Mouse (Mus musculus) neural tube, embryonic 14.5 days (tissue): Measurements from ENCODE around the gene Zbtb11. TPM values are rescaled to one million over a fixed set of nuclear protein-coding genes. Genes with fewer than 3 reads are reported as not detected.
A peak's percentile ranks its signal among the peaks of the same experiment; 100 is the strongest.

Experiments
- ATAC-seq: fragments of 200-750 bp; cut with Nextera tagmentation; 2 replicates; pipeline ENCODE4 v1.8.0; 2017; ENCODE audit warnings: low read depth, mild to moderate bottlenecking, moderate TSS enrichment, moderate library complexity
- H3K27ac ChIP-seq: fragments of 300-500 bp; sonication (generic); 2 replicates; pipeline ENCODE4 v1.5.1; 2014; ENCODE audit warnings: low read depth, mild to moderate bottlenecking, control low read depth, low read length, moderate library complexity, mixed read lengths
- H3K27me3 ChIP-seq: fragments of 300-500 bp; sonication (generic); 2 replicates; pipeline ENCODE4 v1.6.1; 2014; ENCODE audit warnings: low read length; ENCODE audit not compliant: control insufficient read depth, insufficient read depth
- H3K36me3 ChIP-seq: fragments of 300-500 bp; sonication (generic); 2 replicates; pipeline ENCODE4 v1.6.1; 2014; ENCODE audit warnings: low read length, mixed read lengths; ENCODE audit not compliant: control insufficient read depth, insufficient read depth
- H3K4me1 ChIP-seq: fragments of 300-500 bp; sonication (generic); 2 replicates; pipeline ENCODE4 v1.6.1; 2014; ENCODE audit warnings: low read length; ENCODE audit not compliant: control insufficient read depth, insufficient read depth
- H3K4me2 ChIP-seq: fragments of 300-500 bp; sonication (generic); 2 replicates; pipeline ENCODE4 v1.6.1; 2014; ENCODE audit warnings: mild to moderate bottlenecking, low read depth, low read length, control low read depth
- H3K4me3 ChIP-seq: fragments of 300-500 bp; sonication (generic); 2 replicates; pipeline ENCODE4 v1.5.1; 2014; ENCODE audit warnings: low read depth, low read length, control low read depth, mixed read lengths
- H3K9ac ChIP-seq: fragments of 300-500 bp; sonication (generic); replicated peaks from 2 replicates; pipeline ENCODE4 v1.6.1; 2014; ENCODE audit warnings: low read depth, mild to moderate bottlenecking, control low read depth, low read length, mixed read lengths
- H3K9me3 ChIP-seq: fragments of 300-500 bp; sonication (generic); 2 replicates; pipeline ENCODE4 v1.6.1; 2016; ENCODE audit warnings: low read length; ENCODE audit not compliant: control insufficient read depth
- WGBS: fragments of 180-500 bp; shearing (Covaris S2); extraction: QIAGEN DNeasy Blood & Tissue Kit; methylation state at CpG from one replicate; pipeline ENCODE4 v1.1.7; 2014; 5-methylcytosine and 5-hydroxymethylcytosine counted together
- polyA plus RNA-seq: library from polyadenylated mRNA; unstranded; fragments of >200 nt; fragmentation: Nextera tagmentation; extraction: Ambion mirVana; gene quantifications from 2 replicates; pipeline ENCODE4 v1.2.1, GENCODE M21; 2014

Zbtb11 gene
- 26.5 and 30.6 TPM in 2 replicates for polyA plus RNA-seq

DNA sequence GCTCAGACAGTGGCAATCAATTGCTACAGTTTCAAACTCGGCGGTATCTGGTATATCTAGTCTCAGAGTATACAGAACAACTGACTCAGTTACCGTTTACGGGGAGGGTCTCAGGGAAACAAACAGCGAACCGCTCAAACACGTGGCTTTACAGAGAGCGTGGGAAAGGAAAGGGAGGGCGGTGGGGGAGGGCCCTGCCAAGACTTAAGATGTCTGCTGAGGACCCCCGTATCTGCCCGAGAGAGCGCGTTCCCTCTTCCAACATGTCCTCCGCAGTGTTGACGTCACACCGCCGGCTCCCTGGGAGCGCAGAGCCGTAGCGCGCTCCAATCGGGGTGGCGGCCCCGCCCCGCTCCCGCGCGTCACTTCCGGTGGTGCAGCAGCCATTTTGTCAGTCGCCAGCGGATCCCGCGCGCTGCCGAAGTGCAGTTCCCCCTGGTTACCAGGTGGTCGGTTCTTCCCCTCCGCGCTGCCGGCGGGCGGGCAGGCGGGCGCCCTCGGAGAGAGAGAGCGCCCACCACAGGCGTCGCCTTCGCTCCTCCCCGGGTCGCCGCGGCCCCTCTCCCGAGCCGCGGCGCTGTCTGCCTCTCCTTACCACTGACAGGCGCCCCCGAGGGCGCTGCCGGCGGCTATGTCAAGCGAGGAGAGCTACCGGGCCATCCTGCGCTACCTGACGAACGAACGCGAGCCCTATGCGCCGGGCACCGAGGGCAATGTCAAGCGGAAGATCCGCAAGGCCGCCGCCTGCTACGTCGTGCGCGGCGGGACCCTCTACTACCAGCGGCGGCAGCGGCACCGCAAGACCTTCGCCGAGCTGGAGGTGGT is at the start of gene Zbtb11:
Zbtb11 (plus strand) TSS at position 453 of the 825 bp plus-strand sequence.
- Histone ChIP-seq H3K36me3 (peaks cover 30% of the 10 kb centered on the region), H3K4me2 (peak within 1 kb of the TSS; percentile 75)
- ATAC-seq: peak; percentile 99

GRCm38 (mm10) chr16:55924010-55924409 is 49.7 kb upstream of the Zbtb11 start:
- ATAC-seq: no peak
- H3K4me2 ChIP-seq: no peak overlapping the region
- no peaks in the 10 kb centered on the region for H3K27me3 ChIP-seq
- WGBS: 99% methylated on average over 4 of the region's 4 CpGs
- H3K9me3 ChIP-seq: no peaks in the 10 kb centered on the region
- no peak overlapping the region for H3K27ac ChIP-seq
- no peak overlapping the region for H3K9ac ChIP-seq
- no peak overlapping the region for H3K4me3 ChIP-seq
- H3K4me1 ChIP-seq: no peaks in the 10 kb centered on the region
- H3K36me3 ChIP-seq: peaks cover 5% of the 10 kb centered on the region

More for the DNA sequence above, at the start of gene Zbtb11:
- Histone ChIP-seq H3K4me3 (peak within 1 kb of the TSS; percentile 97), H3K4me1 (peaks cover 14% of the 10 kb centered on the region), H3K27me3 (no peaks in the 10 kb centered on the region; the same call in 1 of the 2 replicates), H3K9ac (peak within 1 kb of the TSS; percentile 90), H3K9me3 (no peaks in the 10 kb centered on the region), H3K27ac (peak within 1 kb of the TSS; percentile 88)
- WGBS: under 1% methylated on average over 84 of the region's 86 CpGs

DNA sequence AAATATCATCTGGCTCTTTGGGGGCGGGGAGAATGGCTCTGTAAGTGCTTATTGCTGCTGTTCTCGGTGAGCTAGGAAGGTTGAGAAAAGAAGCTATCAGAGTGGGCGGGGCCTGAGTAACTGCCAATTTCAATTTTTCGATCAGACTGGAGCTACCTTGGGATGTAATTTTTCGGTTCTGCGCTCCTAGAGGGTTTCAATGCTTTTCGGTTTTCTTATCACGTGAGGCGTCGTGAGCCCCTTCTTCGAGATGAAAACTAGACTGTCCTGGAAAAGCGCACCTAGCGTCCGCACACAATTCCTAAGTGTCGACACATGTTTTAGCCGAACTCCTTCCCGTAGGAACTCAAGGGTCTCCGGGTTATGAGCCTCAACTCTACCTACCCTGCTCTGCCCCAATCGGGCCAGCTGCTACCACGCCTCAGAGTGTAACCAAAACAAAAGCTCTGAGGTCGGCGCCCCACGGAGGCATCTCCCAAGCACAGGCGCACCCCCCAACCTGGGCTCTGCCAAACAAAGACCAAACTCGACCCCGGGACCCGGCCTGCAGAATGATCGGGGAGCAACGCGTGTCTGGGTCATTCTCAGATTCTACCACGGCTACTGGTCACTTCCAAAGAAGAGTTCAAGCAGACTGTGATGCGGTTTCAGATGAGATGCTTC is 39.9 kb upstream of the Zbtb11 start:
- peak overlapping the region; percentile 60 for H3K9ac ChIP-seq
- peaks cover 3% of the 10 kb centered on the region; the same call in 1 of the 2 replicates for H3K36me3 ChIP-seq
- H3K4me3 ChIP-seq: peak overlapping the region; percentile 56
- H3K27me3 ChIP-seq: no peaks in the 10 kb centered on the region
- no peaks in the 10 kb centered on the region for H3K4me1 ChIP-seq
- WGBS: under 1% methylated on average over 32 of the region's 32 CpGs
- H3K4me2 ChIP-seq: peak overlapping the region; percentile 49
- H3K9me3 ChIP-seq: no peaks in the 10 kb centered on the region
- peak overlapping the region; percentile 63; the same call in 1 of the 2 replicates for H3K27ac ChIP-seq
- ATAC-seq: peak; percentile 64

DNA sequence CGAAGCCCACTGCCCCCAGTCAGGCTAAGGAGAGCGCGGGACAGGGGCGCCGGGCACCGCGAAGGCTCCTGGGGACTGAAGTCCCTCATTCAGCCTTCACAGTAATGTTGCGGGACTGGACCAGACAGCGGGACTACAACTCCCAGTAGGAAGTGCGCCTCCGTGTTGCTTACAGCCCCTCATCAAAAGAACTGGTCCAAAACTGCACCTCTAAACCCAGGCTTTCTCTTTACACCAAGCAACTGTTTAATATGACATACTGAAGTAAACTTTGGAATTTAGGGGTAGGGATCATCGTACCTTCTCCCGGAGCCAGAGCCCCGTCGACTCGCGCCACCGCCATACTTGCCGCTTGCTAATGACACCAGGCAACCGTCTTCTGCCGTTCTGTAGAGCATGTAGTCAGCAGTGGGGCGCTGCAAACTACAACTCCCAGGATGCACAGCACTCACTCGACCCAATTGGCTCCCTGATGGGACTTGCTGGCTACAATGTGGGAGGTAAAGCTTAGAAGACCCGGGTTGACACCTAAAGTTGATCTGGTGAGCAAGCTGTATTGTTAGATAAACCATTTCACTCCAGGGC is 39.1 kb upstream of the Zbtb11 start, which contains the start of gene Cep97:
Cep97 (minus strand) TSS at position 403 of the 585 bp plus-strand sequence.
- under 1% methylated on average over 24 of the region's 24 CpGs for WGBS
- H3K36me3 ChIP-seq: no peaks in the 10 kb centered on the region
- peak; percentile 99 for ATAC-seq
- H3K4me2 ChIP-seq: peak within 1 kb of the TSS; percentile 49
- peak within 1 kb of the TSS; percentile 63; the same call in 1 of the 2 replicates for H3K27ac ChIP-seq
- peak within 1 kb of the TSS; percentile 56 for H3K4me3 ChIP-seq
- peak within 1 kb of the TSS; percentile 60 for H3K9ac ChIP-seq
- H3K4me1 ChIP-seq: no peaks in the 10 kb centered on the region
- H3K9me3 ChIP-seq: no peaks in the 10 kb centered on the region
- no peaks in the 10 kb centered on the region for H3K27me3 ChIP-seq

GRCm38 (mm10) chr16:55938761-55939160 is 34.9 kb upstream of the Zbtb11 start:
- H3K4me3 ChIP-seq: no peak overlapping the region
- H3K9ac ChIP-seq: no peak overlapping the region
- 91% methylated on average over 4 of the region's 4 CpGs for WGBS
- H3K27ac ChIP-seq: no peak overlapping the region
- no peaks in the 10 kb centered on the region for H3K36me3 ChIP-seq
- H3K4me1 ChIP-seq: no peaks in the 10 kb centered on the region
- H3K27me3 ChIP-seq: no peaks in the 10 kb centered on the region
- no peak for ATAC-seq
- H3K9me3 ChIP-seq: no peaks in the 10 kb centered on the region
- no peak overlapping the region for H3K4me2 ChIP-seq

DNA sequence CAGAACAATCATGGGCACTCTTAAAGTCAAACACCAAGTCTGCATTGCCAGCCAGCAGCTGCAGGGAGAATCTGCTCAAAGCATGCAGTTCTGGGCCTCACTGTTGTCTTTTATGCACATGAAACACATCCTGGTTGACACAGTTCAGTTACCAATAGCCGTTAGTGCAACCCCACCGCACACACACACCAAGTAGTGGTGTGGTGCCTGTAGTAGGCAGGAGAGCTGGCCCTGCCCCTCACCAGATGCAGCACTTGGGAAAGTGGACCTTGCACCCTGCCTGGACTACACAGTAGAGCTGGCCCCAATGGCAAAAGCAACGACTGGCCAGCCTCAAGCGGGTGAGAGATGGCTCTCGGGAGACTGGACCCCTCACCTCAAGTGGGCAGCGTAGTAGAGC is 34.0 kb upstream of the Zbtb11 start:
- Histone ChIP-seq H3K27ac (no peak overlapping the region), H3K9me3 (no peaks in the 10 kb centered on the region), H3K9ac (no peak overlapping the region), H3K4me3 (no peak overlapping the region), H3K27me3 (no peaks in the 10 kb centered on the region), H3K36me3 (no peaks in the 10 kb centered on the region), H3K4me1 (no peaks in the 10 kb centered on the region), H3K4me2 (no peak overlapping the region)
- no peak for ATAC-seq
- WGBS: 89% methylated on average over 6 of the region's 6 CpGs

DNA sequence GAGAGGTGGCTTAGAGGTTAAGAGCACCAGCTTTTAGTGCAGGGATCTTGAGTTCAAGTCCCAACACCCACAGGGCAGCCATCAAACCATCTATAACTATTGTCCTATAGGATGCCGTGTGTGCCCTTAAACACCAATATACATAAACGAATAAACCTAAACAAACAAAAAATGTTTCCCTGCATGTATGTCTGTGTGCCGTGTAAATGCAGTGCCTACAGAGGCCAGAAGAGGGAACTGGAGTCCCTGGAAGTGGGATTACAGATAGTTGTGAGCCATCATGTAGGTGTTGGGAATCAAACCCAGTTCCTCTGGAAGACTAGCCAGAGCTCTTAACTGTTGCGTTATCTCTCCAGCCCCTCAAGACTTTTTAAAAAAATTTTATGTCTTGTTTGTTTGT is 32.9 kb upstream of the Zbtb11 start:
- Histone ChIP-seq H3K4me3 (no peak overlapping the region), H3K27me3 (no peaks in the 10 kb centered on the region), H3K27ac (no peak overlapping the region), H3K4me1 (no peaks in the 10 kb centered on the region), H3K36me3 (no peaks in the 10 kb centered on the region), H3K9ac (no peak overlapping the region), H3K9me3 (no peaks in the 10 kb centered on the region), H3K4me2 (no peak overlapping the region)
- ATAC-seq: no peak
- WGBS: 93% methylated on average over 4 of the region's 4 CpGs

DNA sequence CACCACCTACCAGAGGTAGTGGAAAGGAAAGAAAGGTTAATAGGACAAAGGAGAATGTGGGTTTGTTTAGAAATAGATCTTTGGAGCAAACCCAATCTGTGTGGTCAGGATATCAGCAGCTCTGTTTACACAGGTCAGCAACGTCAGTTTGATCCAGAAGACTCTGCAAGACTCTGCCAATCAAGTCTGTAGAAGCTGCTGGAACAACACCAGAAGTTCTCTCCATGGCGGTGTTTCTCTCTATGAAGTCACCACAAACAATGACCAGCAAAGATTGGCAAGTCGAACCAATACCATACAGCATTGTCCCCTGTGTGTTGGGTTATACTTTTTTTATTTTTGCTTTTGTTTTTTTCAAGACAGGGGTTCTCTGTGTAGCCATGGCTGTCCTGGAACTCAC is 26.4 kb upstream of the Zbtb11 start:
- no peak for ATAC-seq
- no peaks in the 10 kb centered on the region for H3K9me3 ChIP-seq

More for the DNA sequence above, 26.4 kb upstream of the Zbtb11 start:
- Histone ChIP-seq H3K4me2 (no peak overlapping the region), H3K36me3 (no peaks in the 10 kb centered on the region), H3K4me3 (no peak overlapping the region), H3K9ac (no peak overlapping the region), H3K4me1 (no peaks in the 10 kb centered on the region), H3K27ac (no peak overlapping the region), H3K27me3 (no peaks in the 10 kb centered on the region)
- WGBS: 85% methylated on average over 3 of the region's 3 CpGs
